ENCODE assay signal across 8 mouse cellular contexts in the genomic region with DNA sequence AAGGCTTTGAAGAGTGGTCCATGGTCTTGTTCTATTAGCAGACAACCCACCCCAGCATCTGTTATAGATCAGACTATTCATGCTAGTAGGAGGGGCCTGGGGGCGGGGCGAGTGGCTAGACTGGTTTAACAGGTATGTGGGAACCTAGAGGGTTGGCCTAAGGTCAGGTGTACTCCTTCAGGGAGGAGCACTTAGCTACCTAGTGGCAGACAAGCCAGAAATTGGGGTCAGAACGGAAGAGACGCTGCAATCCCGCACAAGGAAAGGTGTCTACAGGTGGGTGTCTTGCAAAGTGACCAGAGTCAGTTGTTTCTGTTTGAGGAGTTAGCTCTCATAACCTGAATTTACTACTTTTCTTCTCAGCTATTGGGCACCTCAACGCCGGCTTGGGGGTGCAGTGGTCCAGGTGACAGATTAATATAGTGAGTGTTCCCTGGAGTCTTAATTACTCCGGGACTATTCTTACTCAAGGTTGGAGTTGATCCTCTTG. TPM values are rescaled to one million over a fixed set of nuclear protein-coding genes. Genes with fewer than 3 reads are reported as not detected.
A peak's percentile ranks its signal among the peaks of the same experiment; 100 is the strongest.
DNase-seq lines count a peak whose midpoint lies in the region; ATAC-seq lines count a peak whose summit lies in the region.

A gene (plus strand): TSS at position 226 of the 490 bp plus-strand sequence.

- H3K27ac ChIP-seq in limb, embryonic 10.5 days = peak within 1 kb of the TSS; percentile 50; the same call in 1 of the 2 replicates
- H3K27ac ChIP-seq in midbrain, embryonic 12.5 days (replicated peaks) = no peak within 1 kb of the TSS

- H3K4me2 ChIP-seq in midbrain, embryonic 12.5 days (replicated peaks) = peak within 1 kb of the TSS; percentile 39

- no peak for ATAC-seq in midbrain, embryonic 12.5 days (ENCODE audit: low FRiP score, low read depth)

- H3K36me3 ChIP-seq in limb, embryonic 10.5 days = peaks cover 64% of the 10 kb centered on the region
- H3K36me3 ChIP-seq in midbrain, embryonic 12.5 days = peaks cover 42% of the 10 kb centered on the region

- H3K4me1 ChIP-seq in limb, embryonic 10.5 days = peaks cover 35% of the 10 kb centered on the region
- peaks cover 24% of the 10 kb centered on the region for H3K4me1 ChIP-seq in midbrain, embryonic 12.5 days

- WGBS in limb, embryonic 10.5 days = 17% methylated on average over 8 of the region's 8 CpGs
- 28% methylated on average over 8 of the region's 8 CpGs for WGBS in midbrain, embryonic 12.5 days

- H3K9ac ChIP-seq in midbrain, embryonic 12.5 days (replicated peaks) = peak within 1 kb of the TSS; percentile 46; the same call in 1 of the 2 replicates

- peak within 1 kb of the TSS; percentile 48 for H3K4me3 ChIP-seq in limb, embryonic 10.5 days
- H3K4me3 ChIP-seq in midbrain, embryonic 12.5 days = peak within 1 kb of the TSS; percentile 25

- DNase-seq in right cerebral cortex, postnatal 4 days = peak; percentile 35
- no peak for DNase-seq in right cerebral cortex, postnatal 25 days
- peak; percentile 42 for DNase-seq in forelimb bud, embryonic 11.5 days (ENCODE audit: low read depth, low spot score)
- peak; percentile 73 for DNase-seq in limb, embryonic 10.5 days (ENCODE audit: low spot score)
- DNase-seq in urinary bladder, postnatal 36 days (ENCODE audit: low spot score in 2 of 2) = peak; percentile 84 to 88
- DNase-seq in spleen, adult 18-20 months = no peak
- no peak for DNase-seq in natural killer cell, adult 2 months (ENCODE audit: low spot score in 2 of 2)

- H3K9me3 ChIP-seq in limb, embryonic 10.5 days (replicated peaks) = 0 out of 2 replicates have a peak, but pooled peaks cover 1% of the 10 kb centered on the region
- H3K9me3 ChIP-seq in midbrain, embryonic 12.5 days = no peaks in the 10 kb centered on the region

- peaks cover 45% of the 10 kb centered on the region for H3K27me3 ChIP-seq in limb, embryonic 10.5 days (ENCODE audit: low read depth, poor library complexity, severe bottlenecking)
- H3K27me3 ChIP-seq in midbrain, embryonic 12.5 days = peaks cover 43% of the 10 kb centered on the region

RNA-seq across cellular contexts. Expression of the gene that starts here (rescaled TPM):
- polyA plus RNA-seq in limb, embryonic 10.5 days (2016; fragmentation: Nextera tagmentation; extraction: Ambion mirVana) = 0.66 and 0.94 TPM in 2 replicates
- 0.79 and 0.93 TPM in 2 replicates for polyA plus RNA-seq in midbrain, embryonic 12.5 days (2016; fragmentation: Nextera tagmentation; extraction: Ambion mirVana)

Comparison
In these comparisons a context has a peak if more than half of its experiments do, and no peak if none do; other contexts are left out.
1. DNase-seq: peak in right cerebral cortex, postnatal 4 days (single experiment), forelimb bud, embryonic 11.5 days (single experiment) and urinary bladder, postnatal 36 days (2 of 2); none in right cerebral cortex, postnatal 25 days (single experiment), spleen, adult 18-20 months (0 of 2) and natural killer cell, adult 2 months (0 of 2).
2. Peak in DNase-seq, H3K4me3 ChIP-seq and H3K27ac ChIP-seq in limb, embryonic 10.5 days; RNA of the gene not detected or under 1 TPM.